Mouse (Mus musculus) gastrocnemius, postnatal 14 days (tissue): ENCODE results near the gene Ube2dnl2. TPM values are rescaled to one million over a fixed set of nuclear protein-coding genes. Genes with fewer than 3 reads are reported as not detected.

Source experiments
- DNase-seq: peaks from one replicate; pipeline ENCODE4 v3.0.0; 2021; ENCODE audit warnings: mixed read lengths
- intact Hi-C: fragments of 180-260 bp; cut with DNase I; formaldehyde crosslinking; loops from one replicate; pipeline ENCODE4 v1.15.1; 2025; ENCODE audit warnings: low total_unique reads
- long read RNA-seq, 2 experiments: library from polyadenylated mRNA; stranded (forward); transcript quantifications; one replicate each; pipeline ENCODE4 v2.0.0; 2021
- total RNA-seq, 2 experiments: library from RNA; stranded (reverse); gene quantifications; 2 replicates each; pipeline ENCODE4 v1.2.3; 2021

The Ube2dnl2 gene
- total RNA-seq, result not detected
- long read RNA-seq, experiment 1, result 0 reads
- long read RNA-seq, experiment 2, result 0 reads

GRCm38 (mm10) chrX:114907282-114907681 is at the start of gene Ube2dnl2:
TSS of gene Ube2dnl2 (plus strand) at chrX:114907582.
- intact Hi-C loops, result no loop called here
- DNase-seq, result no peak

- intact Hi-C loops, result no loop called here
Measured at GRCm38 (mm10) chrX:114895489-114895888, 11.9 kb upstream of the Ube2dnl2 start.

GRCm38 (mm10) chrX:114897506-114897905 is 9.9 kb upstream of the Ube2dnl2 start:
- intact Hi-C loops, result no loop called here
- DNase-seq, result no peak

More at GRCm38 (mm10) chrX:114895489-114895888, 11.9 kb upstream of the Ube2dnl2 start:
- no peak for DNase-seq

GRCm38 (mm10) chrX:114903391-114903790 is 4.0 kb upstream of the Ube2dnl2 start:
- DNase-seq, result no peak
- intact Hi-C loops, result no loop called here

GRCm38 (mm10) chrX:114904712-114905111 is 2.7 kb upstream of the Ube2dnl2 start, which contains the start of gene Ube2dnl1:
TSS of gene Ube2dnl1 (plus strand) at chrX:114905012.
- no peak for DNase-seq
- intact Hi-C loops, result no loop called here

GRCm38 (mm10) chrX:114955066-114955465 is 47.7 kb downstream of the Ube2dnl2 start:
- no peak for DNase-seq
- intact Hi-C loops, result no loop called here

Other genes starting within 250 kb of the Ube2dnl2 start
- gene Ube2dnl1, start 2.6 kb upstream of the Ube2dnl2 start, total RNA-seq, result not detected